Mouse (Mus musculus) stomach, postnatal 0 days (tissue): ENCODE data around the gene Phf20. TPM values are rescaled to one million over a fixed set of nuclear protein-coding genes. Genes with fewer than 3 reads are reported as not detected.

Experiments
- ATAC-seq: fragments of 200-750 bp; cut with Nextera tagmentation; 2 replicates; pipeline ENCODE4 v1.8.0; 2017; ENCODE audit not compliant: low FRiP score, low TSS enrichment
- DNase-seq: peaks from one replicate; pipeline ENCODE4 v3.0.0-alpha.2; 2016; ENCODE audit warnings: low spot score
- H3K27ac ChIP-seq: fragments of 300-500 bp; sonication (generic); replicated peaks from 2 replicates; pipeline ENCODE4 v1.5.1; 2014; ENCODE audit warnings: mild to moderate bottlenecking, control low read depth
- H3K27me3 ChIP-seq: fragments of 300-500 bp; sonication (generic); 2 replicates; pipeline ENCODE4 v1.6.1; 2014; ENCODE audit warnings: low read length; ENCODE audit not compliant: control insufficient read depth, insufficient read depth
- H3K36me3 ChIP-seq: fragments of 300-500 bp; sonication (generic); 2 replicates; pipeline ENCODE4 v1.6.1; 2014; ENCODE audit warnings: low read length, mixed read lengths; ENCODE audit not compliant: control insufficient read depth, insufficient read depth
- H3K4me1 ChIP-seq: fragments of 300-500 bp; sonication (generic); replicated peaks from 2 replicates; pipeline ENCODE4 v1.6.1; 2014; ENCODE audit warnings: antibody characterized with exemption; ENCODE audit not compliant: control insufficient read depth, insufficient read depth
- H3K4me2 ChIP-seq: fragments of 300-500 bp; sonication (generic); replicated peaks from 2 replicates; pipeline ENCODE4 v1.6.1; 2014; ENCODE audit warnings: low read depth, mild to moderate bottlenecking, control low read depth, moderate library complexity
- H3K4me3 ChIP-seq: fragments of 300-500 bp; sonication (generic); 2 replicates; pipeline ENCODE4 v1.5.1; 2014; ENCODE audit warnings: low read depth, low read length, control low read depth
- H3K9ac ChIP-seq: fragments of 300-500 bp; sonication (generic); 2 replicates; pipeline ENCODE4 v1.6.1; 2014; ENCODE audit warnings: mild to moderate bottlenecking, low read length, control low read depth, mixed read lengths
- H3K9me3 ChIP-seq: fragments of 300-500 bp; sonication (generic); 2 replicates; pipeline ENCODE4 v1.6.1; 2016; ENCODE audit warnings: low read length; ENCODE audit not compliant: control insufficient read depth
- CTCF ChIP-seq: IDR thresholded peaks from 2 replicates; pipeline ENCODE4 v1.5.1; 2016; ENCODE audit warnings: antibody characterized with exemption, low read depth, mild to moderate bottlenecking, moderate library complexity
- EP300 ChIP-seq: optimal IDR thresholded peaks from 2 replicates; pipeline ENCODE3; 2016; ENCODE audit warnings: antibody characterized with exemption
- WGBS: fragments of 180-500 bp; shearing (Covaris S2); extraction: QIAGEN DNeasy Blood & Tissue Kit; methylation state at CpG from one replicate; pipeline ENCODE4 v1.1.7; 2014; 5-methylcytosine and 5-hydroxymethylcytosine counted together
- polyA plus RNA-seq: library from polyadenylated mRNA; unstranded; fragments of >200 nt; fragmentation: Nextera tagmentation; extraction: Ambion mirVana; gene quantifications from 2 replicates; pipeline ENCODE4 v1.2.1, GENCODE M21; 2015

Gene Phf20
- polyA plus RNA-seq, 1 experiment from 2014 or later, result 28.4 TPM

GRCm38 (mm10) chr2:156298458-156298857 is 102.2 kb downstream of the Phf20 start:
- H3K27me3 ChIP-seq, result no peaks in the 10 kb centered on the region
- no peaks in the 10 kb centered on the region for H3K9me3 ChIP-seq
- no peak overlapping the region for H3K4me2 ChIP-seq
- H3K4me1 ChIP-seq, result no peaks in the 10 kb centered on the region
- peaks cover 3% of the 10 kb centered on the region; the same call in 1 of the 2 replicates for H3K36me3 ChIP-seq
- H3K9ac ChIP-seq, result no peak overlapping the region
- no peak overlapping the region for H3K4me3 ChIP-seq
- TF ChIP-seq EP300 (no peak), CTCF (no peak)
- DNase-seq (no peak), ATAC-seq (no peak)
- H3K27ac ChIP-seq, result no peak overlapping the region; the same call in 1 of the 2 replicates
- WGBS, result 79% methylated on average over 7 of the region's 7 CpGs

GRCm38 (mm10) chr2:156302063-156302462 is 105.8 kb downstream of the Phf20 start:
- Histone ChIP-seq H3K4me3 (no peak overlapping the region), H3K27me3 (no peaks in the 10 kb centered on the region), H3K9ac (no peak overlapping the region), H3K9me3 (no peaks in the 10 kb centered on the region), H3K36me3 (peaks cover 6% of the 10 kb centered on the region; the same call in 1 of the 2 replicates), H3K27ac (no peak overlapping the region), H3K4me2 (no peak overlapping the region), H3K4me1 (no peaks in the 10 kb centered on the region)
- 91% methylated on average over 4 of the region's 4 CpGs for WGBS
- TF ChIP-seq CTCF (no peak), EP300 (no peak)
- ATAC-seq (no peak), DNase-seq (no peak)

GRCm38 (mm10) chr2:156304351-156304750 is 108.1 kb downstream of the Phf20 start:
- DNase-seq, result no peak
- TF ChIP-seq EP300, result no peak
- no peak for TF ChIP-seq CTCF
- H3K27me3 ChIP-seq, result no peaks in the 10 kb centered on the region
- no peak overlapping the region for H3K4me3 ChIP-seq
- peaks cover 6% of the 10 kb centered on the region; the same call in 1 of the 2 replicates for H3K36me3 ChIP-seq
- 95% methylated on average over 4 of the region's 4 CpGs for WGBS
- no peaks in the 10 kb centered on the region for H3K9me3 ChIP-seq
- no peak overlapping the region for H3K4me2 ChIP-seq
- ATAC-seq, result no peak
- H3K4me1 ChIP-seq, result no peaks in the 10 kb centered on the region
- no peak overlapping the region for H3K9ac ChIP-seq
- H3K27ac ChIP-seq, result no peak overlapping the region

DNA sequence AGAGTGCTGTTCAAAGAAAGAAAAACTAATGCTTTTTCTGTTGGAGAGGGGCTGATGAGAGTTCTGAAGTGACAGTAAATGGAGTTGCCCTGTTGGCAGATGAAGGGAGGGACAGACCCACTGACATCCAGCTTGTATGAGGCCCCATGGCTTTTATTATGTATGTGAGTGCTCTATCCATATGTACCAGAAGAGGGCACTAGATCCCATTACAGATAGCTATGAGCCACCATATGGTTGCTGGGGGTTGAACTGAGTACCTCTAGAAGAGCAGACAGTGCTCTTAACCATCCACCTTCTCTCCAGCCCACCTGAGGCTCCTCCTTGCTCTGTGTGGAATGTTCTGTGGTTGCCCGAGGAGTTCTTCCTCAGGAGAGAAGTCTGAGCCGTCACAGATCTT is 109.6 kb downstream of the Phf20 start:
- DNase-seq (no peak), ATAC-seq (no peak)
- H3K4me3 ChIP-seq, result no peak overlapping the region
- H3K27ac ChIP-seq, result no peak overlapping the region
- H3K27me3 ChIP-seq, result no peaks in the 10 kb centered on the region
- H3K36me3 ChIP-seq, result peaks cover 6% of the 10 kb centered on the region; the same call in 1 of the 2 replicates
- H3K4me1 ChIP-seq, result no peaks in the 10 kb centered on the region
- no peak overlapping the region for H3K9ac ChIP-seq
- no peaks in the 10 kb centered on the region for H3K9me3 ChIP-seq
- TF ChIP-seq EP300, result no peak
- peak; percentile 79 for TF ChIP-seq CTCF
- no peak overlapping the region for H3K4me2 ChIP-seq
- 80% methylated on average over 2 of the region's 2 CpGs for WGBS

GRCm38 (mm10) chr2:156307261-156307660 is 111.0 kb downstream of the Phf20 start:
- Histone ChIP-seq H3K27ac (no peak overlapping the region), H3K27me3 (no peaks in the 10 kb centered on the region), H3K9me3 (no peaks in the 10 kb centered on the region), H3K36me3 (peaks cover 4% of the 10 kb centered on the region; the same call in 1 of the 2 replicates), H3K9ac (no peak overlapping the region), H3K4me2 (no peak overlapping the region), H3K4me1 (0 out of 2 replicates have a peak, but pooled peaks cover 3% of the 10 kb centered on the region), H3K4me3 (no peak overlapping the region)
- ATAC-seq, result no peak
- peak; percentile 69 for TF ChIP-seq CTCF
- no peak for TF ChIP-seq EP300
- DNase-seq, result peak; percentile 47
- WGBS, result 58% methylated on average over 5 of the region's 5 CpGs

- WGBS, result 95% methylated on average over 5 of the region's 5 CpGs
- no peak for ATAC-seq
These were observed 113.7 kb downstream of the Phf20 start for GRCm38 (mm10) chr2:156309948-156310347.

More at GRCm38 (mm10) chr2:156309948-156310347, 113.7 kb downstream of the Phf20 start:
- Histone ChIP-seq H3K36me3 (0 out of 2 replicates have a peak, but pooled peaks cover under 1% of the 10 kb centered on the region), H3K9ac (no peak overlapping the region), H3K9me3 (no peaks in the 10 kb centered on the region), H3K27me3 (no peaks in the 10 kb centered on the region), H3K4me2 (no peak overlapping the region), H3K4me1 (0 out of 2 replicates have a peak, but pooled peaks cover 3% of the 10 kb centered on the region), H3K27ac (no peak overlapping the region), H3K4me3 (no peak overlapping the region)
- TF ChIP-seq CTCF (no peak), EP300 (no peak)
- DNase-seq, result no peak
